Mouse (Mus musculus): ENCODE measurements at regions not wholly inside any gene's neighbourhood (a gene's known extent, or its start where the extent isn't known, plus 50 kb on each side); places are given as distances from the start of the nearest gene placed in this dataset.

GRCm38 (mm10) chr13:116410682-116411081, 101.2 kb upstream of the Isl1 start:
- no peak for DNase-seq

All from kidney, postnatal 14 days (tissue).